Mouse (Mus musculus) MN1 (cell line): Measurements from ENCODE around the gene Bcap29.
A peak's percentile ranks its signal among the peaks of the same experiment; 100 is the strongest.
"Not testable (repeated sequence)": the region's sequence is repeated elsewhere in the genome, so short reads cannot be mapped to it uniquely, and the experiment has no call there.

Experiments
- DNase-seq: peaks from one replicate; pipeline ENCODE4 v3.0.0-alpha.2; 2016; ENCODE audit warnings: low spot score

The Bcap29 gene

DNA sequence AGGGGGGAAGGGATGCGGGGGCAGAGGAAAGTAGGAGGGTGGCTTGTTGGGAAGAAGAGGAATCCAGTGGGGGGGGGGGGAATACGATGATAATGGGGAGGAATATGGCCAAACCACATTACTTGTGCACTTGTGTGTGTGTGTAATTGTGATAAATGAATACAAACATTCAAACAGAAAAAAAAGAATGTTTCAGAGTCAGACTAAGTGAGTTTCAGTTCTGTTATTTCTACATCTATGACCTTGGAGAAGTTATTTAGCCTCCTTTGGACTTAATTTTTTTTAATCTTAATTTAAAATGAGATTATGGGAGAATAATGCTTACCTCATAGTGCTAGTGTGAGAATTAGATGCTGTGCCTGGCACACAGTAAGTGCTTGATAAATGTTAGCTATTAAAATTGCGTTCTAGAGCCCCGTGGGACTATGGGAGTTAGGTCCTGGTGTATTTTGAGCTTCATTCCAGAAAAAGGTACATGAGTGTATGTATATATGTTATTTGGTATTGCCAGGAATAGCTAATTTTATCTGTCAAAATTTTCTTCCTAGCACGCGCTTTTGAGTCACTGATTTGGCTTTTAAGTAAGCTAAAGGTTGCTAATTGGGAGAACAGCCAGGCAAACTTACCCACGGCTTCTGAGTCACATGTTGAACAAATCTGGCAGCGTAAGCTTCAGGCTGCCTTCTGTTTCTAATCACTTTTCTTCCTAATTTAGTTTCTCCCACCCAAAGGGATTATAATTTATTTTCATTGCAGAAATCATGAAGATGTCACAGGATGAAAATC lies 55.6 kb downstream of the Bcap29 start:
- DNase-seq: peak; percentile 72

DNA sequence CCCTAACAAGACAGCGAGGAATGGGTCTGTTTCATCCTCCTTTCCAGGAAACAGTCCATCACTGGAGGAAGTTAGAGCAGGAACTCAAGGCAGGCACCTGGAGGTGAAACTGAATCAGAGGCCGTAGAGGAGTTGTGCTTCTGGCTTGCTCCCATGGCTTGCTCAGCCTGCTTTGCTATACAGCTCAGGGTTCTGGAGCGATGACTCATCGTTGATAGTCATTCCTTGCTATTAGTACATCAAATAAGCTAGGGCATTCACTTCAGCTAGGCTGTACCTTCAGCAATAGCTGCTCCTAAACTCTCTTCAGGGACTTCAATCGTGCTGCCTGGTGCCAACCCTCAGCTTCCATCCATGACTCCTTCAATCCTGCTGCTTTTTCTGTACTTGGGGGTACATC lies 60.0 kb downstream of the Bcap29 start:
- peak; percentile 55 for DNase-seq

DNA sequence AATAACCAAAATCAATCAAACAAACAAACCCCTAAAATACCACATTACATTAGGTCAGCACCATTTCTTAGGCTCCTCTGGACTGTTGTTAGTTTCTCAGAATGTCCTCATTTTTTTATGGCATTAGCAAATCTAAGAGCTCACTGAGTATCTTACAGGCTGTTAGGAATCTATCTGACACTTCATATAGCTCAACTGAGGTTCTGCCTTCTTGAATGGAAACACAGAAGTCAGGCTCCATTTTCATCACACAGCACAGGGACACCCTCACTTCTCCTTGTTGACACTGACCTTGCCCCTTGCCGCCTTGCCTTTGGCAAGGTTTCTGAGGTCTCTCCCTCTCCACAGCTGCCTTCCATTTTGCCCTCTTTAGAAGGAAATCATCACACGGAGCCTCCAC lies 64.7 kb downstream of the Bcap29 start:
- no peak for DNase-seq

DNA sequence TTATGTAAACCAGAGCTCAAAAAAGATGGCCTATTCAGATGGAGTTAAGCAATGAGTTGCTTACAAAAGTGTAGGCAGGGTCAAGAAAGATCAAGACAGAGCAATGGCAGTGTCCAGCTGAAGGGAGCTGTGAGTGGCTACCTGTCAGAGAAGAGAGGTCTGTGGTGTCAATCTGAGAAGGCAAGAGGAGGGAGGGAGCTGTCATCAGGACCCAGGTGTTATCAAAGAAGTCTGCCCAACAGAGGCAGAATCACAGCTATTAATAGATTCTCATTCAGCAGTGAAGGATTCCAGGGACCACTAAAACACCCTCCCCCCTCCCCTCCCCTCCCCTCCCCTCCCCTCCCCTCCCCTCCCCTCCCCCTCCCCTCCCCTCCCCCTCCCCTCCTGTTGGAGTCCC lies 65.8 kb downstream of the Bcap29 start:
- no peak for DNase-seq

DNA sequence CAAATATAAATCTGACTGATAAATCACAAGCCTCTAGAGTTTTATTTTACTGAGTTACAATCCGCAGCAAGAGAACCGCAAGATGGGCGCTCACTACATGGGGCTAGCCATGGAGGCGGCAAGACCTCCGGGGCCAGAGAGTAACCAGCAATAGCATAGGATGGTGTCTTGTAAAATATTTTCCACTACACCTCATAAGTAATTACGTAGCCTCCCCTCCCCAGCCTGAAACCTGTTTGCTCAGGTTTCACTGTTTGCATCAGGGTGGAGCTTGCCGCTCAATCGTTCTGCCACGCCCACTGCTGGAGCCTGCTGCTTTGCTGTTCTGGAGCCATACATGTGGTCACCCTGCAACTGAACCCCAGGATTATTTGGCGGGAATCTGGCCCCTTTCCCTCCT lies 66.9 kb downstream of the Bcap29 start:
- not testable (repeated sequence) for DNase-seq

DNA sequence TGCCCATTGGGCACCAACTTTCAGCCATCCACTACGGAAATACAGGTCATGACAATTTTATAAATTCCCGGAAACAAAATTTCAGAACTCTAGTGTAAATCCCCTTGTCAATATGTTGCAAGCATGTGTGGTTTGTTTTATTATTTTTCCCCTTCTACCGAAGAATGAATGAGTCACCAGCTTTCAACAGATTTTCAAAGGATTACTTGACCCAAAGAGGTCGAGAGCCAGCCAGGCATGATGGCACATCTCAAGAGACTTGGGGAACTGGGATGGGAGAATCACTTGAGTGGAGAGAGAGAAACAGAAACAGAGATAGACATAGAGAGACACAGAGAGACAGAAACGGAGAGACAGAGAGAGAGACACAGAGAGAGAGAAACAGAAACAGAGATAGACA lies 73.7 kb downstream of the Bcap29 start:
- DNase-seq: no peak

DNA sequence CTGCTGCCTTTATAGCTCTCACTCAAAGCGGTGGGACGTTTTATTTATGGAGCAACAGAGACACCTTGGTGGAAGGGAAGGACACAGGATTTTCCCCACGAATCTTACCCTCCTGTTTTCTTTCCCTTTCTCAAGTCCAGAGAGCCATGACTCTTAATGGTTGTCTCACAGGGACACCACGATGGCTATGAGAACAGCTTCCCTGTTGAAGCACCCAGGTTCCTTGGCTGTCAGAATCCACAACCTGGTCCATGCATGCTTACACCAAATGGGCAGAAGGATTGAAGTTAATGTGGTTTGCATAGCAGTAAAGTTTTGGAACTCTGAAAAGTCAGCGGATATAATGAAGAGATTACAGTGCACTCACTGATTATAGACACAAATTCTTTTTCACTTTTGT lies 74.5 kb downstream of the Bcap29 start:
- DNase-seq: no peak

DNA sequence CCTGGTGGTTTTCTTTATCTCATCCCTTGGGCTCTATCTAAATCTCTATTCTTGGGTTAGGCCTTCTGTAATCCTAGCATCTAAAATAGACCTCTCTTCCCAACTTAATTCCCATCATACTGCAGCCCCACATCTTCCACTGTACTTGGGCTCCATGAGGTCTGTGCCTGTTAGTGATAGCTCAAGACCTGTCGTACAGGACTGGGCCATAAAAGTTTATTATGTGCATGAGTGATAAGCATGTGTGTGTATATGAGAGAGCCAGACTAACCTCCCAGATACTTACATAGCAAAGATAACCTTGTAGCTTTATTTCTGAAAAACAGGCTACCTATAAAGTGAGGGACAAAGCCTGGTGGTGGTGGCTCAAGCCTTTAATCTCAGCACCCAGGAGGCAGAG lies 80.1 kb downstream of the Bcap29 start:
- no peak for DNase-seq

DNA sequence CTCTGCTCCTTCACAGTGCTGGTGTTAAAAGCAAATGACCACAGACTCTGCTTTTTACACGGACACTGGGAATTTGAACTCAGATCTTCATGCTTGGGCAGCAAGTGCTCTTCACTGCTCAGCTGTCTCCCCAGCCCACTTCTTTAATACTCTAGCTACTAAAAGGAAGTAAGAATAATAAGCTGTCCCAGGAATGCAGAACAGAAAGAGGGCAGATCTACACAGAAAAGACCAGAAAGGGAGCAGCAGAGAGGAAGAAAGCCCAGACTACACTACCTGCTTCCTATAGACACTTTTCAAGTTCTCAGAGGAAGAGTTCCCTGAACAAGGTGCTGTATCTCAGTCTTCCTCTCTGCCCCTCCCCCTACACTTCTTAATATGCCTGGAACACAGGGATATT lies 83.2 kb downstream of the Bcap29 start:
- no peak for DNase-seq

DNA sequence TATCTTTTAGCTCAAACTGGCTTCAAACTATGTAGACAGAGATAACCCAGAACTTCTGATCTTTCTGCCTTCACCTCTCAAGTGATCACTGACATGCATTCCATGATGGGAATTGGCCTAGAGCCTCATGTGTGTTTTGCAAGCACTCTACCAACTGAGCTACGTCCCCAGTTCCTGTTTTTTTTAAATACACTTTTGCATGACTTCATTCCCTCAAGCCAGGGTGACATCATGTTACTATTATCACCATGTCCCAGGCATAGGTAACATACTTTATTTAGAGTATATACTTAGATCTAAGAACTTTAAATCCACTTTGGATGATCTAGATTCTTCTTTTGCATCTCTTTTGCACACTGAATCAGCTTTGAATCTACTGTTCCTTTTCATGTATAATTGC lies 88.4 kb downstream of the Bcap29 start:
- no peak for DNase-seq

DNA sequence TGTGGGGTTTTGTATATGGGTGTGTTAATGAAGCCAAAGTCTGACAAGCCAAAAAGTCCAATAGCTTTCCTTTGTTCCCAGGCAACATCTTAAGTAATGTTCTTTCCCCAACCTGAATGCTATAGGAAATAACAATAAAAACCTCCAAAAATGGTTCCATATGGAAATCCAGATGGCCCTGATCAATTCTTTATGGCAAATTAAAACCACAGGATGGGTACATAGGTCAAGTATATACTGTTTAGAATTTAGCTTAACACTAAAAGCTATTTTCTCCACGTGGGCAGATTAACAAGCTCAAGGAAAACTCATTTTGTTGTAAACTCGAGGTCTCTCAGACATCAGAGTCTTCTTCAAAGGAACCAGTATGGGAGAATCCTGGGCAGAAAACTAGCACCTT lies 89.2 kb downstream of the Bcap29 start:
- no peak for DNase-seq

DNA sequence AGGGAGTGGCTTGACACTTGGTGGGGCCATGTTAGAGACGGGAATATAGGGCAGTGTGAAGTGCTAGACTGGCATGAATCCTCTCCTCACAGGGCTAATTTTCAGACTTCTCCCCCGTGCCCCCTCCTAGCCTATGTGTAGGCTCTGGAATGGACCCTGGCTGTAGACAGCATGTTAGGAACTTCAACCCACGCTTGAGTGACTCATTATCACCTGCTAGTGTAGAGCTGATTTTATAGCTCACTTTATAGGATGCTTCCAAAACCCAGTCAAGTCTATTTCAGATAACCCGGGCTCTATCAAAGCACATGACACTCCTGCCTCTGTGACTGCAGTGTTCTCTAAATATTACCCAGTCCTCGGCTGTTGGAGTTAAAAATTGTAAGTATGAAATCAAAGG lies 92.9 kb downstream of the Bcap29 start:
- DNase-seq: no peak
